In genomic region chr16:37584218-37585035, GRCm38 (mm10) we compare ENCODE assay signal across 9 mouse cellular contexts. TPM values are rescaled to one million over a fixed set of nuclear protein-coding genes. Genes with fewer than 3 reads are reported as not detected.
A peak's percentile ranks its signal among the peaks of the same experiment; 100 is the strongest.
DNase-seq lines count a peak whose midpoint lies in the region; ATAC-seq and TF ChIP-seq lines count a peak whose summit lies in the region.
"Had no signal": no experiment of that assay in that cellular context is flagged by ENCODE, and none has a peak within 500 bp of the region (broad histone marks: within the 10 kb centered on the region; RNA-seq: fewer than 3 reads in every experiment).

No protein-coding gene starts in this region.

- no peaks in the 10 kb centered on the region for H3K36me3 ChIP-seq in forebrain, embryonic 10.5 days (replicated peaks)
- no peaks in the 10 kb centered on the region for H3K36me3 ChIP-seq in heart, postnatal 0 days (replicated peaks; ENCODE audit: control insufficient read depth, insufficient read depth, low read length)
- H3K36me3 ChIP-seq in liver, embryonic 15.5 days (replicated peaks) = no peaks in the 10 kb centered on the region

- peaks cover 46% of the 10 kb centered on the region for H3K4me1 ChIP-seq in forebrain, embryonic 10.5 days
- 0 out of 2 replicates have a peak, but pooled peaks cover 3% of the 10 kb centered on the region for H3K4me1 ChIP-seq in heart, postnatal 0 days (ENCODE audit: control insufficient read depth, insufficient read depth)
- peaks cover 6% of the 10 kb centered on the region; the same call in 1 of the 2 replicates for H3K4me1 ChIP-seq in liver, embryonic 15.5 days (replicated peaks)

- no peaks in the 10 kb centered on the region for H3K9me3 ChIP-seq in forebrain, embryonic 10.5 days
- H3K9me3 ChIP-seq in heart, postnatal 0 days (replicated peaks; ENCODE audit: control insufficient read depth, low read length) = no peaks in the 10 kb centered on the region
- no peaks in the 10 kb centered on the region for H3K9me3 ChIP-seq in liver, embryonic 15.5 days (replicated peaks)

- ATAC-seq in heart, postnatal 0 days (ENCODE audit: insufficient read depth, low read depth) = peak; percentile 51
- peak; percentile 59 for ATAC-seq in liver, embryonic 15.5 days (ENCODE audit: insufficient read depth)
- ATAC-seq in CD4-positive, CD25-positive, alpha-beta regulatory T cell, adult 4 months = no peak

- H3K27me3 ChIP-seq in forebrain, embryonic 10.5 days (ENCODE audit: poor library complexity, severe bottlenecking) = peaks cover 5% of the 10 kb centered on the region
- H3K27me3 ChIP-seq in heart, postnatal 0 days (ENCODE audit: control insufficient read depth, insufficient read depth, low read length) = no peaks in the 10 kb centered on the region
- H3K27me3 ChIP-seq in liver, embryonic 15.5 days = no peaks in the 10 kb centered on the region
- H3K27me3 ChIP-seq: CH12.LX had no signal

- no peak for TF ChIP-seq EP300 in heart, postnatal 0 days (IDR thresholded peaks at IDR 0.05; ENCODE audit: low read depth)

- H3K4me2 ChIP-seq in heart, postnatal 0 days (ENCODE audit: low read depth, low read length) = peak overlapping the region; percentile 60
- H3K4me2 ChIP-seq in liver, embryonic 15.5 days = peak overlapping the region; percentile 49

- H3K4me3 ChIP-seq in forebrain, embryonic 10.5 days = peak overlapping the region; percentile 43
- peak overlapping the region; percentile 39 for H3K4me3 ChIP-seq in heart, postnatal 0 days (ENCODE audit: low read depth, low read length)
- H3K4me3 ChIP-seq in liver, embryonic 15.5 days (replicated peaks) = peak overlapping the region; percentile 18; the same call in 1 of the 2 replicates

- 2% methylated on average over 25 of the region's 25 CpGs for WGBS in forebrain, embryonic 10.5 days
- 5% methylated on average over 25 of the region's 25 CpGs for WGBS in heart, postnatal 0 days
- 5% methylated on average over 25 of the region's 25 CpGs for WGBS in liver, embryonic 15.5 days (ENCODE audit: insufficient replicate concordance)

- peak overlapping the region; percentile 88 for H3K27ac ChIP-seq in forebrain, embryonic 10.5 days
- peak overlapping the region; percentile 28; the same call in 1 of the 2 replicates for H3K27ac ChIP-seq in heart, postnatal 0 days (ENCODE audit: low read depth)
- H3K27ac ChIP-seq in liver, embryonic 15.5 days (replicated peaks) = peak overlapping the region; percentile 74

- DNase-seq in urinary bladder, postnatal 14 days (ENCODE audit: low spot score) = peak; percentile 33
- no peak for DNase-seq in urinary bladder, postnatal 10 days (ENCODE audit: low spot score)
- DNase-seq in forebrain, embryonic 10.5 days (ENCODE audit: extremely low spot score, low spot score) = peak; percentile 83
- DNase-seq in heart, postnatal 0 days (ENCODE audit: low spot score) = peak; percentile 36
- peak; percentile 84 to 88 for DNase-seq in kidney, postnatal 36 days
- peak; percentile 16 for DNase-seq in ovary, postnatal 14 days (ENCODE audit: low spot score)

- no peak overlapping the region; the same call in 1 of the 2 replicates for H3K9ac ChIP-seq in heart, postnatal 0 days (replicated peaks; ENCODE audit: low read depth, low read length)
- H3K9ac ChIP-seq in liver, embryonic 15.5 days = no peak overlapping the region

- TF ChIP-seq CTCF in heart, postnatal 0 days (IDR thresholded peaks at IDR 0.05; ENCODE audit: low read depth) = no peak

RNA-seq across cellular contexts. Expression of gene Hgd, which starts 4.5 kb away (rescaled TPM):
- 0.11 TPM in 1 of 2 replicates, not detected in the other for polyA plus RNA-seq in forebrain, embryonic 10.5 days (2016; fragmentation: Nextera tagmentation; extraction: Ambion mirVana)
- total RNA-seq in heart, postnatal 0 days (2014; rRNA removed; ENCODE audit: low replicate concordance) = not detected in 2 replicates
- polyA plus RNA-seq in heart, postnatal 0 days (2015; fragmentation: Nextera tagmentation; extraction: Ambion mirVana) = 0.18 TPM in 1 of 2 replicates, not detected in the other
- polyA plus RNA-seq in liver, embryonic 15.5 days (2015; fragmentation: Nextera tagmentation; extraction: Ambion mirVana) = 42.0 and 46.9 TPM in 2 replicates
- polyA plus RNA-seq in CD4-positive, CD25-positive, alpha-beta regulatory T cell, adult 4 months (2017; shearing (Covaris generic)) = under 1 TPM in 1 of 2 experiments, not detected in 1; 0.38 TPM
- total RNA-seq: CH12.LX had no signal

RNA-seq across cellular contexts. Expression of gene Rabl3, which starts 44.7 kb away (rescaled TPM):
- 42.6 and 44.9 TPM in 2 replicates for polyA plus RNA-seq in forebrain, embryonic 10.5 days (2016; fragmentation: Nextera tagmentation; extraction: Ambion mirVana)
- total RNA-seq in heart, postnatal 0 days (2014; rRNA removed; ENCODE audit: low replicate concordance) = 4.8 and 4.9 TPM in 2 replicates
- 17.5 and 18.5 TPM in 2 replicates for polyA plus RNA-seq in heart, postnatal 0 days (2015; fragmentation: Nextera tagmentation; extraction: Ambion mirVana)
- 12.8 and 13.7 TPM in 2 replicates for polyA plus RNA-seq in liver, embryonic 15.5 days (2015; fragmentation: Nextera tagmentation; extraction: Ambion mirVana)
- polyA plus RNA-seq in CD4-positive, CD25-positive, alpha-beta regulatory T cell, adult 4 months (2017; shearing (Covaris generic)) = 10 to 100 TPM in 1 of 2 experiments, 1 to 10 TPM in 1; 9.7 to 11.1 TPM

RNA-seq across cellular contexts. Expression of gene Gtf2e1, which starts 44.8 kb away (rescaled TPM):
- polyA plus RNA-seq in forebrain, embryonic 10.5 days (2016; fragmentation: Nextera tagmentation; extraction: Ambion mirVana) = 50.8 and 53.2 TPM in 2 replicates
- total RNA-seq in heart, postnatal 0 days (2014; rRNA removed; ENCODE audit: low replicate concordance) = 8.5 and 9.0 TPM in 2 replicates
- 11.4 and 12.1 TPM in 2 replicates for polyA plus RNA-seq in heart, postnatal 0 days (2015; fragmentation: Nextera tagmentation; extraction: Ambion mirVana)
- 7.3 and 7.6 TPM in 2 replicates for polyA plus RNA-seq in liver, embryonic 15.5 days (2015; fragmentation: Nextera tagmentation; extraction: Ambion mirVana)
- polyA plus RNA-seq in CD4-positive, CD25-positive, alpha-beta regulatory T cell, adult 4 months (2017; shearing (Covaris generic)) = 10 to 100 TPM; 14.4 to 16.9 TPM

Comparison
In these comparisons a context has a peak if more than half of its experiments do, and no peak if none do; other contexts are left out.
1. H3K27ac ChIP-seq: peak in every context shown above with its lines; median percentile 88 in forebrain, embryonic 10.5 days; 74 in liver, embryonic 15.5 days; 28 in heart, postnatal 0 days.
2. RNA of gene Hgd, which starts 4.5 kb away (polyA plus RNA-seq): 42.0 to 46.9 TPM in liver, embryonic 15.5 days; 0.38 TPM in CD4-positive, CD25-positive, alpha-beta regulatory T cell, adult 4 months, 0.18 TPM in heart, postnatal 0 days and 0.11 TPM in forebrain, embryonic 10.5 days; every median in the first group is over 10 times any median in the second.
3. Peak in every context shown above with its lines, with median percentiles within 50 percentile points of each other: H3K4me3 ChIP-seq.